Mouse (Mus musculus): Measurements from ENCODE around the gene Tspan4.
"Not testable (repeated sequence)": the region's sequence is repeated elsewhere in the genome, so short reads cannot be mapped to it uniquely, and the experiment has no call there.

Tspan4 gene

GRCm38 (mm10) chr7:141438201-141438968 lies 36.7 kb upstream of the Tspan4 start:
- peak; percentile 21 to 28 for DNase-seq (ENCODE audit: low spot score in 2 of 2)

GRCm38 (mm10) chr7:141439140-141439679 lies 35.8 kb upstream of the Tspan4 start:
- DNase-seq (ENCODE audit: low spot score in 2 of 2) = peak in 1 of 2 experiments; percentile 7

DNA sequence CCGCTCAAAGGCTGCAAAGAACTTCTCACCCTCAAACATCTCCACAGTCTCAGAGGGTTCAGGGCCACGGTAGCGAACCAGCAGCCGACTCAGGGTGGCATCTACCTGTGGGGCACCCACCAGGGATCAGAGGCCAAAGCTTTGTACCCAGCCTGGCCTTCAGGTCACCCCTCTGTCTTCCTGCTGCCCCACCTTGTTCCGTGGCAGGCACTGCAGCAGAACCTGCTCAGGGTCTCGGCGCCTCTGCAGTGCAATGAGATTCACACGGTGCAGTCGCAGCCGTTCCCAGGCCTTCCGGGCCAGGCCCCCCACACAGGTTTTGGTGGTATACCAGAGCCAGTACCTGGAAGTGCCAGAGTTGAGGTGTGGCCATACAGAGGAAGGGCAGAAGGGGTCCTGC lies 35.2 kb upstream of the Tspan4 start:
- DNase-seq (ENCODE audit: low spot score in 2 of 2) = peak; percentile 7 to 16

- DNase-seq (ENCODE audit: low spot score in 2 of 2) = peak; percentile 58 to 60
Observed at GRCm38 (mm10) chr7:141440613-141441012, 34.4 kb upstream of the Tspan4 start.

GRCm38 (mm10) chr7:141441460-141441859 lies 33.6 kb upstream of the Tspan4 start:
- peak in 1 of 2 experiments; percentile 11 for DNase-seq (ENCODE audit: low spot score in 2 of 2)

DNA sequence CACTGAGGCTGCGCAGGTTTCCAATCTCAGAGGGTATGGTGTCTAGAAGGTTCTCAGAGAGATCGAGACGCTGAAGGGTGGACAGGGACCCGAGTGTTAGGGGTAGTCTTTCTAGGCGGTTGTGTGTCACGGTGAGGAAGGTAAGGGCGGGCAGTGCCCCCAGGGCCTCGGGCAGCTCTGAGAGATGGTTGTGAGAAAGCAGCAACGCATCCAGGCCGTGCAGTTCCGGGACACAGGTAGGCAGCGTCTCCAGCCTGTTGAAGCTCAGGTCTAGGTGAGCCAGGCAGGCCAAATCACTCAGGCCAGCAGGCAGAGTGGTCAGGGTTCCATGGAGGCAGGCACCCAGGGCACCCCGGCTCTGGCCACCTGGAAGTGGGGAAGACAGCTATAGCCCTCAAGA lies 32.8 kb upstream of the Tspan4 start:
- DNase-seq (ENCODE audit: low spot score in 2 of 2) = peak in 1 of 2 experiments; percentile 6

DNA sequence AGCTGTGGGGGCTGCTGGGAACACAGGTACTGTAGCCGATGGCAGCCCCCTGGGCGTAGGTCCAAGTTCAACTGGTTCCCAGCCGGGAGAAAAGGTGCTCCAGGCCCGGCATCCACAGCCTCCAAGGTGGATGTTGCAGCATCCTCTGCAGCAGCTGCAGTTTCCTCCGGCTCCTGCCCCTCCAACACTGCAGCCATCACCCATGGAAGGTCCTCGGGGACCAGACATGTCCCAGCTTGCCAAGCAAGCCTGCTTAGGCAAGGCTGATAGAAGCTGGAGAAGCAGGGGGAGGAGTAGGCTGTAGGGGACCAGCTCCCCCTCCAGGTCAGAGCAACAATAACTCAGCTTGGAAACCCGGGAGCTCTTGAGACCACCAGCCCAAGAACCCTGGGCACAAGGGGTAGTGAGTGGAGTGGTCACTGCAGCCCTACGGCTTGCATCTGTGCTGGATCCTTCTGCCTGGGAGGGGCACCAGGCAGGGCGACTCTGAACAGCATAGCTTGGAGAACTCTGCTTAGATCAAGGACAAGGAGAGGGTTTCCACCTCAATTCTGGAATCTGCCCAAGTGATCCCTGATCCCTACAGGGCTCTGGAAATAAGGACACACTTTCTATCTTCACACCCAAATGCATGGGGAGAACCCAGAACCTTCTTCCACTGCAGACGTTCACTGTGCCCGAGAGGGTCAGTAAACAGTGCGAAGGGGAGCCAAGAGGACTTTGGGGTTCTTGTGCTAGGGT lies 31.8 kb upstream of the Tspan4 start:
- peak; percentile 10 to 16 for DNase-seq (ENCODE audit: low spot score in 2 of 2)

GRCm38 (mm10) chr7:141443828-141444237 lies 31.2 kb upstream of the Tspan4 start, which contains the start of gene Pidd1:
TSS of gene Pidd1 (minus strand) at chr7:141444025.
- peak; percentile 21 to 25 for DNase-seq (ENCODE audit: low spot score in 2 of 2)

GRCm38 (mm10) chr7:141446374-141446773 lies 28.7 kb upstream of the Tspan4 start:
- DNase-seq (ENCODE audit: low spot score in 2 of 2) = not testable (repeated sequence)

- peak; percentile 88 to 94 for DNase-seq (ENCODE audit: low spot score in 2 of 2)
Observed at GRCm38 (mm10) chr7:141447110-141447991, 27.7 kb upstream of the Tspan4 start, which contains the start of gene Rplp2. TSS of gene Rplp2 (plus strand) at chr7:141447370.

DNA sequence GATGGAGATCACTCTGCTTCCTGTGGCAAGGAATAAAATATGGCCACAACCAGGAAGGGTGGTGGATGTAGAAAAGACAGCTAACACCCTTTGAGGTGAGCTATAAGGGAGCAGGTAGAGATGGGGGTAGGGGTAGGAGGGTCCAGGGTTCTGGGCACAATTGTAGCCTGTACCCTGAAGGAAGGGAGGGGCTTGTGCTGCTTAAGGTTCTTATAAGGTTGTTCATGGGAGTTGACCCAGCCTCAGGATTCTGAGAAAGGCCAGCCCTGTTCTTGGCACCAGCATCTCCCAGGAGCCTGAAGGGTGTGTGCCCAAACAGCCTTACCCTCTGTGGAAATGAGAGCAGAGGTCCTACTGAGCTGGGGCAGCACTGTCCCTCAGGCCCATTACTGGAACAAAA lies 23.1 kb upstream of the Tspan4 start:
- no peak for DNase-seq (ENCODE audit: low spot score in 2 of 2)

DNA sequence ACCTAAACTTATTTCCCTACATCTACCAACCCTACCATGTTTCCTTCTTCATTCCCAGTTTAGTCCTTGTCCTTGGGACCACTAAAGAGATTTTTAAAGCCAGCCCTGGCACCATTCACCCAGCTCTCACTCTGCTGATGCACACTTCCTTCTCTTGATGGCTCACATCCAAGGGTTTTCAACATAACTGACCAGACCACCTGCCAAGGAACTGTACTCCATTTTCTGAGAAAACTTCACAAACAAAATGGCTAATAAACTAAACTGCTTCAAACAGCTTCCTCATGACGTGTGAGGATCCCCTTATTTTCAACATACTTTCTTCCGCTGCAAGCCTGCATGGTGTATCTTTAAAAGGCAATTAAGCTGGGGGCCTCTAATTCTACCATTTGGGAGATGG lies 21.4 kb upstream of the Tspan4 start:
- DNase-seq (ENCODE audit: low spot score in 2 of 2) = no peak

DNA sequence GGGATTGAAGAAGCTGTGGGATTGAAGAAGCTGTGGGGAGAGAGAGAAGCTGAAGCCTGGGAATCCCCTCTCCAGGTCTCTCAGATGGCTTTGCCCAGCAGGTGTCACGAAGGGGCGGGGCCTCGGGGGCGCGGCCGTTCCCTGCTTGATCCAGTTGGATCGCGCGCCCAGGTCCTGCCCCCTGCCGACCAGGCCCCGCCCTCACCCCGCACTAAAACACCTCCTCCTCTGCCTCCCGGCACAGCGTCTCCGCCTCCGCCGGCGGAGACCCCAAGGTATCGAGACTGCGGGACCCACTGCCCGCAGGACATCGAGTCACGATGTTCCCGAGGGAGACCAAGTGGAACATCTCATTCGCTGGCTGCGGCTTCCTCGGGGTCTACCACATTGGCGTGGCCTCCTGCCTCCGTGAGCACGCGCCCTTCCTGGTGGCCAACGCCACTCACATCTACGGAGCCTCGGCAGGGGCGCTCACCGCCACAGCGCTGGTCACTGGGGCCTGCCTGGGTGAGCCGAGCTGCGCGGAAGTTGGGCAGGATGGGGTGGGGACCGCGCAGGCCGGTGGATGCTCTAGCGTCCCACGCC lies 20.0 kb upstream of the Tspan4 start, which contains the start of gene Pnpla2:
TSS of gene Pnpla2 (plus strand) at position 232 of the 585 bp plus-strand sequence.
- peak; percentile 88 to 90 for DNase-seq (ENCODE audit: low spot score in 2 of 2)

- no peak for DNase-seq (ENCODE audit: low spot score in 2 of 2)
Observed at GRCm38 (mm10) chr7:141455610-141456314, 19.3 kb upstream of the Tspan4 start.

- no peak for DNase-seq (ENCODE audit: low spot score in 2 of 2)
Observed at GRCm38 (mm10) chr7:141456739-141457138, 18.3 kb upstream of the Tspan4 start.

DNA sequence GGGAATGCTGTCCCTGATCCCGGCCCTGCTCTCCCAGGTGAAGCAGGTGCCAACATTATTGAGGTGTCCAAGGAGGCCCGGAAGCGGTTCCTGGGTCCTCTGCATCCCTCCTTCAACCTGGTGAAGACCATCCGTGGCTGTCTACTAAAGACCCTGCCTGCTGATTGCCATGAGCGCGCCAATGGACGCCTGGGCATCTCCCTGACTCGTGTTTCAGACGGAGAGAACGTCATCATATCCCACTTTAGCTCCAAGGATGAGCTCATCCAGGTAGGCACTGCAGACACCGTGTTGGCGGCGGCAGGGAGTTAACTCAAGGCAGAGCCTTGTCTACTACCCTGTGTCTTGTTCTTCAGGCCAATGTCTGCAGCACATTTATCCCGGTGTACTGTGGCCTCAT lies 17.8 kb upstream of the Tspan4 start:
- no peak for DNase-seq (ENCODE audit: low spot score in 2 of 2)

GRCm38 (mm10) chr7:141457986-141458660 lies 16.9 kb upstream of the Tspan4 start:
- DNase-seq (ENCODE audit: low spot score in 2 of 2) = no peak

- DNase-seq (ENCODE audit: low spot score in 2 of 2) = no peak
Observed at GRCm38 (mm10) chr7:141458661-141459060, 16.4 kb upstream of the Tspan4 start.

DNA sequence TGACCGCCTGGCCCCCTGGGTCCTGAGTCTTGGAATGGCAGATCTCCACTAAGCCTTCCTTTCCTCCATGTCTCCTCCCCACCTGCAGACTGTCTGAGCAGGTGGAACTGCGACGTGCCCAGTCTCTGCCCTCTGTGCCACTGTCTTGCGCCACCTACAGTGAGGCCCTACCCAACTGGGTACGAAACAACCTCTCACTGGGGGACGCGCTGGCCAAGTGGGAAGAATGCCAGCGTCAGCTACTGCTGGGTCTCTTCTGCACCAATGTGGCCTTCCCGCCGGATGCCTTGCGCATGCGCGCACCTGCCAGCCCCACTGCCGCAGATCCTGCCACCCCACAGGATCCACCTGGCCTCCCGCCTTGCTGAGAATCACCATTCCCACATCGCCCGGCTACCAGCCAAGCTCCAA lies 15.7 kb upstream of the Tspan4 start:
- DNase-seq (ENCODE audit: low spot score in 2 of 2) = no peak

GRCm38 (mm10) chr7:141460001-141460390 lies 15.0 kb upstream of the Tspan4 start:
- no peak for DNase-seq (ENCODE audit: low spot score in 2 of 2)

Measured in frontal cortex, postnatal 10 days (tissue).